Mouse (Mus musculus): Measurements from ENCODE around the gene Cbx3.

The Cbx3 gene

DNA sequence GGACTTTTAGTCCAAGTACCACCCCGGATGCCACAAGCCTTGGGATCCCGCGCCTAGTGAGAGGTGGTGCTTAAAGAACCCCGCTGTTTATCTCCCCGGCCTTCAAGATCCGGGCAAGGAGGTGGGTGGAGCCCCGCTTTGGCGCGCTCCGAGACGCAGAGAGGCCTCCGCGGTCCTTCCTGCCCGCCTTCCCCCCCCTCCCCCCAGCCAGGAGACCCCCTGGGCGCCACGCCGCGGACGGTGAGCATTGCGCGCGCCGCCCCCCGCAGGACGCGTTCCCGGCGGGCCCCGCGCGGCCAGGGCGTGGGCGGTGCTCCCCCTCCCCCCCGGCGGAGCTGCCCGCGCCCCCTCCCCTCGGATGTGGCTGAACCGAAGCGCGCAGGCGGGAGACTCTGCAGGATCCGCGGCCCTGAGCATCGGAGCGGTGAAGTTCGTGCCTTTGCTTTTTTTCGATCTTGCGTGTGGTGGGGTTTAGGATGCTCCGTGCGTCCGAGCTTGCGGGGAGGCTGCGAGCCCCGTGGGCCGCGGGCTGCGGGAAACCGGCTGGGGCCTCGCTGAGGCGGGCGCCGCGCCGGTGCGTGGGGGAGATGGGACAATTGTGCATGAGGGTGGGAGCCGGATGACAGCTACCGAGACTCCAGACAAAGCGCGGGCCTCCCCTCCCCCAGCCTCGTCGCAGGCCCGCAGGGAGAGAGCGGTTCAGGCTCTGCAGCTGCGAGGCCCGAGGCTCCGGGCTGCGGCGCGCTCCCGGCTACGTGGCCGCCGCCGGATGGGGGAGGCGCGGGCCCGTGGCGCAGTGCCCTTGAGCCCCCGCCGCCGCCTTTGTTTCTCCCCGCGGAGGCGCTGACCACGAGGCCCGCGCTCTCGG lies at the start of gene Cbx3:
Gene Cbx3, plus strand, starts transcription at position 50 of the 868 bp plus-strand sequence.
- peak; percentile 60 to 64 for DNase-seq (ENCODE audit: low spot score in 2 of 2)

DNA sequence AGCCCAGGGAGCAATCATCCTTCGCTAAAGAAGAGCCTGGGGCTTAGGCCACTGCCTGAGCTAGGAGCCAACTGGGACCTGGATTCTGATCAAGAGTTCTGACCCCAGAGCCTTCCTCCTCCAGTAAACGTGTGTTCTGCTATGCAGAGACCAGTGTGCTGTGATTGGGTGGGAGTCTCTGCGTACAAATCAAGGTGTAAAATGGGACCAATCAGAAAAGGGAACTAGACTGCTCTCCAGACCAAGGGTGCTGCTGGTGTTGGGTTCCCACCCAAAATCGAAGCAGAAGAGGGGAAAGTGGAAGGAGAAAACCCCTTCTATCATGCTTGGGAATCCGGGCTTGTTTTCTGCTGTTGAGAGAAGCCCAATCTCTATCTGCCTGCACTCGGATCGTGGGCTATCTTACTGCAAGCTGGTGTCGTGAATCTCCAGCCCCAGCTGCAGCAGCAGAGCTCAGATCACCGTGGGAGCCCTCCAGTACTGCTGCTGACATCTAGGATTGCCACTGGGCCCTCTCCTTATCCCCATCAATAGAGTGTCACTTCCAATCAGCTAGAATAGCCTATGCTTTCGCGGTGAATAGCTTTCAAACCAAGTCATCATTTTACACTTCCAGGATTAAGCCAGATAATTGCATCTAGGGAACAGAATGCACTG lies 46.6 kb upstream of the Cbx3 start:
- no peak for DNase-seq (ENCODE audit: low spot score in 2 of 2)

DNA sequence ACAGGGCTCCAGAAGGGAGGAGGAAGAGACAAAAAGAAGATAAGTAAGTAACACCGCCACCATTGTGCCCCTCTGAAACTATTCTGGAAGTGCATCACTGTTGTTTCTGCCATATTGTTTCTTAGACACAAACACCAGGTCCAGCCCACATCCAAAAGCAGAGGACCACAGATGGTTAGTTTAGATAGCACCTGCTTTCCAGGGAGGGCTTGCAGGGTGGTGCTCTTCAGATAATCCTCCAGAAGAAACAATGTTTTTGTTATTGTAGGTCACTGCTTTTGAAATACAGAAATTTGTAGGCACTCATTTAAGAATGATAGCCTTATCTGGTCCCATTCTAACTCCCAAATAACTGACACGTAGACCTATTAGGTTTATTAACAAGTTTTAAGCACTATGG lies 45.6 kb upstream of the Cbx3 start:
- no peak for DNase-seq (ENCODE audit: low spot score in 2 of 2)

DNA sequence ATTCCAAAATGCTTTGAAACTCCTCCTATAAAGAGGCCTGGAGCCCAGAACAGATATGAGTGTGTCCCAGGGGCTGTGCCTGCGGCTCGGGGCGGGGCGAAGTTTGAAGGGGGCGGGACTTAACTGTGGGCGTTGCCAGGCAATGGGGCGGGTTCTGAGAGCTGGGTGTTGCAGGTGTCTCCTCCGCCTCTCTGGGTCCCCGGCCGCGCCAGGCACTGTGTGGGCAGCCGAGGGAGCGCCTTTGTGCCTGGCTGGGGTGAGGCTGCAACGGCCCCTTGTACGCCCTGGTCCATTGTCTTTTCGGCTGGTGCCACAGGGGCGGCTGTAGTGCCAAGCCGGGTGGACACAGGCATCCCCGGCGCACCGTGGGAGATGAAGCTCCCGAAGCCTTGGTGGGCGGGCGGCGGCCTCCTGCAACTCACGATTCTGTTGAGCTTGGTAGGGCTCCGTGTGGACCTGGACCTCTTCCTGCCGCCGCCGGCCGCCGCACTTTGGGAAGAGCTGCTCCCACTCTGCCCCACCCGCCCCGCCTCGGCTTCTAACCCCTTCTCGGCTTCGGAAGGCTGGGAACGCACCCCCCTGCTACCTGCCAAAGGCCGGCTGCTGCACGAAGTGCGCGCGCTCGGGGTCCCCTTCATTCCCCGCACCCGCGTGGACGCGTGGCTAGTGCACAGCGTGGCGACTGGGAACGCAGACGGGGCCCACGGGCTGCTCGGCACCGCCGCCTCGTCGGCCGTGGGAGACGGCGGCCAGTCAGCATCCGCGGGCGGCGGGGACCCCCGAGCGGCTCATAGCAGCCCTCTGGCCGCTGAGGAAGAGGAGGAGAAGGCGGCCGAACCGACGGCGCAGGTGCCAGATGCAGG lies 37.4 kb upstream of the Cbx3 start, which contains the start of gene Nfe2l3:
Gene Nfe2l3, plus strand, starts transcription at position 136 of the 863 bp plus-strand sequence.
- peak; percentile 30 to 53 for DNase-seq (ENCODE audit: low spot score in 2 of 2)

GRCm38 (mm10) chr6:51434270-51434669 lies 35.9 kb upstream of the Cbx3 start:
- DNase-seq (ENCODE audit: low spot score in 2 of 2): no peak

DNA sequence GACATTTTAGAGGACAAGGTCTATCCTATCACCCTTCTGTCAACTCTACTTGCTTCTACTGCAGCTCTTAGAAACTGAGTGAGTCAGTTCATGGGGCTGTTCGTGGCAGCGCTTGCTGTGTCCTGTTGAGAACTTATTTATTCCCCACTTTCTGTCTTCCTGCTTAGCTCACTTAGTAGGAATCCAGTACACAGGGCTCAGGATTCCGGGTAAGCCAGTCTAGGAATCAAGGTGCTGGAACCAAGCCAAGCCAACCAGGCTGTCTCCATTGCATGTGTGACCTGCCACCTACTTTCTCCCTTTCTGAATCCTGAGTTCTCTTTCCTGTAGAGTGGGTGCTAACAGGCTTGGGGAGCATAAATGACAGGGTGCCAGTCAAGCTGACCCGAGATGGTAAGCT lies 32.5 kb upstream of the Cbx3 start:
- DNase-seq (ENCODE audit: low spot score in 2 of 2): no peak

GRCm38 (mm10) chr6:51438826-51439330 lies 31.3 kb upstream of the Cbx3 start:
- DNase-seq (ENCODE audit: low spot score in 2 of 2): no peak

DNA sequence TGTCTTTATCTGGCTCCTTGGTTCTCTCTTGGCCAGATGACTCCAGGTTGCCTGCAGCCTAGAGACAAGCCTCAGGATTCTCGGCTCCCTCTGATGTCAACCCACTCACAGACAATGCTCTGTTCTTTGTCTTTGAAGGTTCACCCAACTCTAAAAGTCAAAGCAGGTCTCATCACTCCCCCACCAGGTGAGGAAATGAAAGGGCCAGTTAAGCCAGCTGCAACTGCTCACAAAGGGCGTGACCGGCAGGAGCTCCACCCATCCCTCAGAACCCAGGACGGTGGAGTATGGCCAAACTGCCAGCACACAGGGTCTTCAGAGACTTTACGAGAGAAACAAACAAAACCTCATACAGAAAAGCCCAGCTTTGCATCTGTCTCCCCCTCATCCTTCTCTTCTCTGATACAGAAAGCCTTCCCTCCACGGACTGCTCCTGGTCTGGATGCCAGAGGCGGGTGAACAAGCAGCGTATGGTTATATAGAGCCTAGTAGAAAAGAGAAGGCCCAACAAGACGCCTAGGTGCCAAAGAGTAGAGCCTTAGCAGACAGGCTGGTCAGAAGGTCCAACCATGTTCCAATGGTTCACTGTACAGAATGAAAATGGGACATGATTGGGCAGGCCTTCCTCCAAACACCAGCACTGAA lies 27.8 kb upstream of the Cbx3 start:
- no peak for DNase-seq (ENCODE audit: low spot score in 2 of 2)

GRCm38 (mm10) chr6:51452927-51453503 lies 17.1 kb upstream of the Cbx3 start:
- no peak for DNase-seq (ENCODE audit: low spot score in 2 of 2)

DNA sequence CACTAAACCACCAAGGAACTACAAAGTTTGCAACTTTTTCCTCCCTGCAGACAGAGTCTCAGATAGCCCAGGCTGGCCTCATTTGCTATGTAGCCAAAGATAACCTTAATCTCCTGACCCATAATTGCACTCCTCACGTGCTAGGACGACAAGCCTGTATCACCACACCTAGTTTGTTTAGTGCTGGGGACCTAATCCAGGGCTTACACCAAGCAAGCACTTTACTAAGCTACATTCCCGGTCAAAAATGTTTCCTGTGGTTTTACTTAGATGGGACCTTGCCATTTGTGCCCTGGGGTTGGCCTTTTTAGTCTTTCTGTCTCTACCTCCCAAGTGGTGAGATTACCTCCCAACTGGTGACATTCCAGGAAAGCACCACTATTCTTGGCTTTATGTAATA lies 15.2 kb upstream of the Cbx3 start:
- no peak for DNase-seq (ENCODE audit: low spot score in 2 of 2)

DNA sequence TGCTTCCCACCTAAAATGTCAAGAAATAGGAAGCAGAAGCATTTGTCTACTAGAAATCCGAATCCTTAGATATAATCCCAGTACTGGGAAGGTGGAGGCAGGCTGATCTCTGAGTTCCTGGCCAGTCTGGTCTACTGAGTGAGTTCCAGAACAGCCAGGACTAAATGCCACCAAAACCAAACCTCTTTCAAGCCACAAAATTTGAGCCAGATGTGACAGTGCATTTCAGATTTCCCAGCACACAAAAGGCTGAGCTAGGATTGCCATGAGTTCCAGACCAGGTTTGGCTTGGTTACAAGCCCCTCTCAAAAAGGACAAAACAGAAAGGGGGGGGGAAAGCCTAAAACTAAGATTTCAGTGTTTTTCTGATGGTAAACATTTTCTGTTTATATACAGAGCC lies 14.0 kb upstream of the Cbx3 start:
- no peak for DNase-seq (ENCODE audit: low spot score in 2 of 2)

GRCm38 (mm10) chr6:51457283-51457682 lies 12.9 kb upstream of the Cbx3 start:
- no peak for DNase-seq (ENCODE audit: low spot score in 2 of 2)

DNA sequence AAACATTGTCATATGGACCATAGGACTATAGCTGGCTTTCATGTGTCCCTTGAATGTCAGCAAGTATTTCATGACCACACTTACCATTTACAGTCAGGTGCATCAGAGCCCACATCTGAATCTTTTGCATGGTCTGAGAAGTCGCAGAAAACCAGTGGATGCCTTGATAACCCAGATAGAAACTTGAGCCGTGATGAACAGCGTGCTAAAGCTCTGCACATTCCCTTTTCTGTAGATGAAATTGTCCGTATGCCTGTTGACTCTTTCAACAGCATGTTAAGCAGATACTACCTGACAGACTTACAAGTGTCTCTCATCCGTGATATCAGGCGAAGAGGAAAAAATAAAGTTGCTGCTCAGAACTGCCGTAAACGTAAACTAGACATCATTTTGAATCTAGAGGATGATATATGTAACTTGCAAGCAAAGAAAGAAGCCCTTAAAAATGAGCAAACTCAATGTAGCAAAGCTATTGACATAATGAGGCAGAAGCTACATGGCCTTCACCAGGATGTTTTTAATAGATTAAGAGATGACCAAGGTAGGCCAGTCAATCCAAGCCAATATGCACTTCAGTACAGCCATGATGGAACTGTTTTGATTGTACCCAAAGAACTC lies 12.3 kb upstream of the Cbx3 start:
- no peak for DNase-seq (ENCODE audit: low spot score in 2 of 2)

GRCm38 (mm10) chr6:51458925-51459312 lies 11.2 kb upstream of the Cbx3 start:
- DNase-seq (ENCODE audit: low spot score in 2 of 2): no peak

DNA sequence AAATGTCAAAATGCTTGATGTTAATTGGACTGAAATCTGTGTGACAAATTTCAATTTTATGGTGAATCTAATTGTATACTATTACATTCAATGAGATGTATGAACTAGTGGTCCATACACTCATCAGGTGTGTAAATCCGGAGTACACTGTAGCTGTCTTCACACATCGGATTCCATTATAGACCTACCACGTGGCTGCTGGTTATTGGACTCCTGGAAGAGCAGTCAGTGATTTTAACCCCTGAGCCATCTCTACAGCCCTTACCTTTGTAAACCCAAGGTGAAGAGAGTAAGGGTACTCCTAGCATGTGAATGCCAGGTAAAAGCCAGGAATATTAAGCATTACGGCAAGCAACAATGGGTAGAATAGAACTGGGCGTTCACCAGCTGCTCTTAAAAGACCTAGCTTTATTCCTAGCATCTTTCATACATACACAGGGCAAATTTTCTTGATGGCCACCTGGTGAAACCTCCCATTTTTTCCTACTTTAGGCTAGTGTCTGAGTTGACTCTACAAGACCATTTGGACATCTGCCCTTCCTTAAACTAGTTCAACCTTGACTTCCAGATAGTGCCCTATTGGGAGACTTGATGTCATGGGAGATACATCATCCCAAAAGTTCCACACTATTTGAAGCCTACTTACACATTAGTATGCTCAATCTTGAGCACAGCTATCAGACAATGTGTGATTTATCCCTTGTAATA lies 10.7 kb upstream of the Cbx3 start:
- DNase-seq (ENCODE audit: low spot score in 2 of 2): no peak

DNA sequence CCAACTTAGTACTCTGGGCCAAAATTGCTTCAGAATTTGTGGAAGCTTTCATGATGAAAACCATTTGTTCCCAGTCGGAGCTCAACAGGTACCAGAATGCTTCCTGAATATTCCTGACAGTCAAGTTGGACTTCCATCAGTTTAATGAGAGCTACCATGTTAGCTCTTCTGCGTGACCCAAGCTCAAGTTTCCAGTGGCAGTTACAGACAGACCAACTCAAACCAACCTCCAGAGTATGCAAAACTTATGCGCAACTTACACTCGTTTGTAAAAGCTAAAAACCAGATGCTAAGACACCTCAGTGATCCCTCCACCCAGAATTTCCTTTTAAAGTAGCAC lies 10.2 kb upstream of the Cbx3 start:
- no peak for DNase-seq (ENCODE audit: low spot score in 2 of 2)

GRCm38 (mm10) chr6:51460363-51460762 lies 9.8 kb upstream of the Cbx3 start:
- DNase-seq (ENCODE audit: low spot score in 2 of 2): no peak

- no peak for DNase-seq (ENCODE audit: low spot score in 2 of 2)
These were observed 2.5 kb upstream of the Cbx3 start for GRCm38 (mm10) chr6:51467649-51468048.

DNA sequence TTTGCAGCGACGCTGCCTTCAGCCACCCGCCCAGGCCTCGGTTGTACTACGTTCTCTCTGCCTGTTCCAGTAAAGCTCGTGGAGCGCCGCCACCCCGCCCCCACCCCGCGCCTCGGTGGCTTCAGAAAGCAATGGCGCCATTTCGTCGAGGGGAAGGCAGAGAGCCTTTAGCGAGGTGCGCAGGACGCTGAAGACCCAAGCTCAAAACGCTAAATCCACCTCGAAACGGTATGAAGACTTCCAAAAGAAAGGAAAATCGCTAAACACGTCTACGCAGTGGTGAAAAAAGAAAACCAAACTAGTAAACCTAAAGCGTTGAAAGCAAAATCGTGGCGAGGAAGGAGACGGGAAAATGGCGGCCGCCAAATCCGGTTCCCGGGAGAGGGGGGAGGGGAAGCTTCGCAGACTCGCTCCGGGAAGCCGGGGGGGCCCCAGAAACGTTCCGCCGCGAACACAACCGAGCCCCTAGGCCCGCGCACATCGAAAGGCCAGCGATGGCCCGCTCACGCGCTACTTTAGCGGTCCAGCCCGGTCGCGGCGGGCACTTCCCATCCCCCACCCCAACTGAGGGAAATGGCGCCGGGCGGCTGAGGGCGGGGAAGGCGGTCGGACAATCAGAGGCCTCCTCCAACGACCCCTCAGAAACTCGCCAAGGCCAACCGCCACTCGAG lies 1.1 kb upstream of the Cbx3 start:
- DNase-seq (ENCODE audit: low spot score in 2 of 2): peak; percentile 53 to 63

Data from spleen, postnatal 14 days (tissue).